Mouse (Mus musculus) gastrocnemius, adult 2 months (tissue): ENCODE results near the gene Lrrtm3. TPM values are rescaled to one million over a fixed set of nuclear protein-coding genes. Genes with fewer than 3 reads are reported as not detected.
A peak's percentile ranks its signal among the peaks of the same experiment; 100 is the strongest.

Source experiments
- DNase-seq: peaks from one replicate; pipeline ENCODE4 v3.0.0; 2022
- H3K27ac ChIP-seq: fragments of 200-600 bp; 2 replicates; pipeline ENCODE4 v1.8.1; 2022; ENCODE audit warnings: mild to moderate bottlenecking
- H3K4me3 ChIP-seq: fragments of 200-600 bp; 2 replicates; pipeline ENCODE4 v1.8.1; 2022; ENCODE audit warnings: mild to moderate bottlenecking, moderate library complexity
- CTCF ChIP-seq: fragments of 200-600 bp; IDR thresholded peaks from 2 replicates; pipeline ENCODE4 v1.8.1; 2022; ENCODE audit warnings: antibody characterized with exemption, mild to moderate bottlenecking, moderate library complexity
- intact Hi-C: fragments of 180-260 bp; cut with DNase I; formaldehyde crosslinking; loops from one replicate; pipeline ENCODE4 v1.15.1; 2025
- long read RNA-seq, 2 experiments: library from polyadenylated mRNA; stranded (forward); transcript quantifications; one replicate each; pipeline ENCODE4 v2.0.0; 2021
- total RNA-seq, 2 experiments: library from RNA; stranded (reverse); gene quantifications; 2 replicates each; pipeline ENCODE4 v1.2.3; 2021

Gene Lrrtm3
- total RNA-seq, result under 1 TPM; 0.41 to 0.59 TPM
- long read RNA-seq, experiment 1, partial matches to known transcripts, result 1 of 3 reads
- long read RNA-seq, experiment 1, other reads (novel, unspliced or antisense), result 2 of 3 reads
- long read RNA-seq, experiment 2, partial matches to known transcripts, result 0 of 6 reads
- long read RNA-seq, experiment 2, other reads (novel, unspliced or antisense), result 6 of 6 reads

DNA sequence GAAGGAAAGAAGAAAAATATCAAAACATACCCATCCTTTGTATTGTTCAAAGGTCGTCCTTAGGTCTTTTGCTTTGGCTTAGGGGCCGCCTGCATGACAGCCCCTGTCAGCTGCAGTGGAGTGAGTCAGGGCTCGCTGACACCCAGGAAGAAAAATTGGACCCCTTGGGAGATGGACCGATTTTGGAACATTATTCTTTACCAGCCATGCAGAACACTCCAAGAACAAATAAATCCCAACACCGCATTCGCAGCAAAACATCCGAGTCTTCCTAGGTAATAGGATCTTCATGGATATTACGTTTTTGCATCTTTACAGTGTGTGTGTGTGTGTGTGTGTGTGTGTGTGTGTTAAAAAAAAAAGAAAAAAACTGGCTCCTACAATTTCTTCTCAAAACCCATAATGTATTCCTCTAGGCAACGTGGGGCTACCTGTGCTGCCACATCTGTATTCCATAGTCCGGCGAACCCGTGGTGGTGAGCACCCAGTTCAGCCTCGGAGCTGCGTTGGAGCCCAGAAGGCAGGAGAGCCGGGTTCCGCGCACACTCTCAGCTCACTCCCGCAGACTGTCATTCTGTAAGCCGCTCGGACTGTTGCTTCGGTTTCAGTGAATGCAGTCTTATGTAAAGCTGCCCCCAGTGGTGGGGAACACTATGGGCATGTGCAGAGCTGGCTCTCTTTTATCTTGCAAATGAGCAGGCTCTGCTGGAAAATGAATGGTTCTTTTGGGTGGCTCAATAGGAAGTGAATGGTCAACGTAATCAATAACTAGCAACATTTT is at the start of gene Lrrtm3:
TSS of gene Lrrtm3 (minus strand) at position 598 of the 781 bp plus-strand sequence.
- peak; percentile 44 for TF ChIP-seq CTCF
- intact Hi-C loops, result no loop called here
- H3K27ac ChIP-seq, result no peak within 1 kb of the TSS
- H3K4me3 ChIP-seq, result peak within 1 kb of the TSS; percentile 65
- peak; percentile 39 for DNase-seq

DNA sequence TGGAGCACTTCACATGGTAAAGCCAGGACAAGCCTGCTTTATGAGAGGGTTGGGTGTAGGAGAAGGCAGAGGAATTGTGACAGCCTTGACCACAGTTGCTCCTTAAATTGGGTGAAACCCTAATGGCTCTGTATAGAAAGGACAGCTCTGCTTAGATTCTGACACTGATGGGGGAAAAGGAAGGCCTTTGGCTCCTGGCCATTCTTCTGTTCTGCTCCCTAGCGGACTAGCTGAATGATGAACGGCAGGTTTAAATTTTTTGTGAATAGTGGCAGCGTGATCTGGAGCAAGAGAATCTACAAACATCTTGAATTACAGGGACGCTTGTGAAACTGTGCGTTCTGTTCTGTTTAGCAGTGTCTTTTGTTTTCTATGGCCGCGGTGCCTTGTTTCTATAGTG is 45.4 kb upstream of the Lrrtm3 start:
- intact Hi-C loops, result no loop called here
- no peak for TF ChIP-seq CTCF
- Histone ChIP-seq H3K27ac (no peak overlapping the region), H3K4me3 (no peak overlapping the region)
- DNase-seq, result no peak

DNA sequence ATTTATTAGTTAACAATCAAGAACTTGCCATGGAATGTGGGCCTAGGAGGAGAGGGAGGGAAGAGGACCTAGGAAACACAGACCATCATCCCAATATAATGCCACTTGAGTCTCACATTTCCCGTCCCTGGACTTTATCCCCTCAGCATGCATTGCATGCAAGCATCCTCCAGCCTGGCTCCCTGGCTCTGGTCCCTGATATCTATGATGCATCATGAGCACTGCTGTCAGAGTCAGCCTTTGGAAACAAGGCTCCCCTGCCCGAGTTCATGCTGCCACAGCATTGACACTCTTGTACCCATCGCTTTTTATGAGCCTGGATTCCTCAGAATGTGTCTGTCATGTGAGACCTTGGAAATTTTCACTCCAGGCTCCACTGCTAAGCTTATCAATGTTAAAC is 43.4 kb upstream of the Lrrtm3 start:
- Histone ChIP-seq H3K27ac (no peak overlapping the region), H3K4me3 (no peak overlapping the region)
- TF ChIP-seq CTCF, result no peak
- DNase-seq, result no peak
- intact Hi-C loops, result no loop called here

DNA sequence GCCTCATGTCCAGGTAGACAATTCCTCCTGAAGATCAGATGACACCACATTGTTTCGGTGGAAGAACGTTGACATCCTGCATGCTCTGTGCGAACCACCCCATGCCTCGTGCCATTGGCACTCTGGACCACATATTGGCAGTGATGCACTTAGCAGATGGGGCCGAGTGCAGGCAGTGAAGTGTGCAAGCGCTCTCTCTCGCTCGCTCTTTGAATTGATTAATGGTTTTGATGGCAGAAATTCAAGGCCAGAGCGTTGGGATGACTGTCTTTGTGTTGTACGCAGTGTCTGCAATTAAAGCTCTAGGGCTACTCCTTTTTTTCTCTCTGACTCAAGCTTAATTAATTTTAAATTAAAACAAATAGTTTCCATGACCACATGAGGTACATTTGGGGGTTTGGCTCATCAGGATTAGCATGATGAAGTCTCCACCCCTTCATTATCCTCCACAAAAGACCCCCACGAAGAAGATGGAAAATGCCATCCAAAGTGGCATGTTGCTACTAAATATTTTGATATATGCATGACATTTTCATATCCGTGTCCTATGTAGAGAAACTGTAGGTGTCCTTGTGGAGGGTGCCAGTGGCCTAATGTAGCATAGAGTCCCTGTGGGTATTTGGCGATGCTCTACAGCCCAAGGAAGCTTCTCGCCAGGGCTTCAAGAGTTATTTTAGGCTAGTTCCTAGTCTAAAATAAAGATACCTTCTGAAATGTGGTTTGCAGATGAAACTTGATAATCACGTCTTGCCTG is 40.5 kb upstream of the Lrrtm3 start:
- TF ChIP-seq CTCF, result no peak
- H3K27ac ChIP-seq, result no peak overlapping the region
- intact Hi-C loops, result no loop called here
- no peak for DNase-seq
- H3K4me3 ChIP-seq, result no peak overlapping the region

DNA sequence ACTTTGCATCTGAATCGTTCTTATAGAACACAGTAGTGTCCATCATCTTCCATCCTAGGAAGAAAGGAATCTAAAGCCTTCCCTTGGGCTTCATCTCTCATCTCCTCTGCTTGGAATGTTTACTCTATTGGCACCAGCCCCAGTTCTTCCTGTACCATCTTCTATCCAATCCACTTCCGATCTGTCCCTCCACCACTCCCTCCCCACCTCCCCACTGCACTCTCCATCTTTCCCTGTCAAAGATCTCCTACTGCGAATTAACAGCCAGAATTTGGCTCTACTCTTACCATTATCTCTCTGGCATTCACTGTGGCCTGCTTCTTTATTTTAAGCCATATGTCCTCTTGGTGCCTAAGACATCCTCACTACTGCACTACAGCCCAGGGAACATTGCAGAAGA is 28.8 kb upstream of the Lrrtm3 start:
- H3K27ac ChIP-seq, result no peak overlapping the region
- DNase-seq, result no peak
- no peak overlapping the region for H3K4me3 ChIP-seq
- intact Hi-C loops, result no loop called here
- no peak for TF ChIP-seq CTCF

DNA sequence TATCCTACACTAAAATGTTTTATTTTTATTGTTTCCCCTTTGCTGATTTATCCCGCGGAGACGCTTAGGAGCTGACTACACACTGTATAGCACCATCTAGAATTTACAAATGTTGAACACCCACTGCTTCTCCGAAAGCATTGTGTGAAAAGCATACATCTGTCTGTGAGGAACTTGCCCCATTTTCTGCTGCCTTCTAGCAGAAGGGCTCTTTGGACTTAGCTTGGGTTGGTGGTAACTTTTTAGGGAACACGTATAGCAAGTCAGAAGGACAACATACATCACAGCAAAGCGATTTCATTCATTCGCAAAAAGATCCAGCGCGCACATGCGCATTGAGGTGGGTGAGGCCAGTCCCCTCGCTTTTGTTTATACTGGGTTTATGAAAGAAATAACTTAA is 25.2 kb upstream of the Lrrtm3 start:
- H3K4me3 ChIP-seq, result no peak overlapping the region
- no peak for DNase-seq
- H3K27ac ChIP-seq, result no peak overlapping the region
- intact Hi-C loops, result no loop called here
- TF ChIP-seq CTCF, result no peak

DNA sequence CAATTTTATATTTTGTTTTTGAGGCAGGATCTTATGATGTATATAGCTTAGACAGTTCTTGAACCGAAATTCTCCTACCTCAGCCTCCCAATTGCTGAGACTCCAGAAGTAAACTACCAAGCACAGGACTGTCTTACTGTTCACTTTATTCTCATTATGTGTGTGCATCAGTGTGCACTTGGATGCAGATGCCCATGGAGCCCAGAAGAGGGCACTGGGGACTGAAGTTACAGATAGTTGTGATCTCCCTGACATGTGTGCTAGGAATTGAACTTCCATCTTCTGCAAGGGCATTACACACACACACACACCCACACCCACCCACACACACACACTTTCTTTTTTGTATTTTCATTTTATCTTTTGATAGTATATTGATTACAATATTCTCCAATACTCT is 6.5 kb upstream of the Lrrtm3 start:
- intact Hi-C loops, result no loop called here
- Histone ChIP-seq H3K4me3 (no peak overlapping the region), H3K27ac (no peak overlapping the region)
- TF ChIP-seq CTCF, result peak; percentile 39; the same call in 1 of the 2 replicates
- no peak for DNase-seq

DNA sequence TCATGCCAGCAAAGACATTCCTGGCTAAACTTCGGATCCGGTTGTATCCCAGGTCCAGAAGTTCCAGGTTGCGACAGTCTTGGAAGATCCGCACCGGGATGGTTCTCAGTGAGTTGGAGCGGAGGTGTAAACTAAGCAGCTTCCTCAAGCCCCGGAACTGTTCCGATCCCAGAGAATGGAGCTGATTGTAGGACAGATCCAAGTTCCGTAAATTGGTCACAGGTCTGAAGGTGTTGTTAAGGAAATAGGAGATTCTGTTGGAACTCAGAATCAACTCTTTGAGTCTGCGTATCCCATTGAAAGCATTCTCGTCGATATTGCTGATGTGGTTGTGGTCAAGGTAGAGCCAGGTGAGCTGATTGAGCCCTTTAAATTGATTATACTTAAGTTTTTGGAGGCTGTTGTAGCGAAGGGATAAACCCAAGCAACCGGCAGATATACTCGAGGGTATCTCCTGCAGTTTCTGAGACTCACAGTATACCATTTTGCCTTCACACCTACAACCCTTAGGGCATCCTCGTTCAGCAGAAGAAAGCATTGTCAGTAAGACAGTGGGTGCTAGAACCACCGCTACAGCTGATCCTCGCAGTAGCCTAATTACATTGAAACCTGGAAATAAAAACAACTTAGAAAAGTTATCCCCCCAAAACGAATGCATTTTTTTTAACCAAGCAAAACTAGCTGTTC is 1.2 kb downstream of the Lrrtm3 start:
- no peak overlapping the region for H3K27ac ChIP-seq
- DNase-seq, result peak; percentile 14
- no peak for TF ChIP-seq CTCF
- no peak overlapping the region for H3K4me3 ChIP-seq
- intact Hi-C loops, result no loop called here

DNA sequence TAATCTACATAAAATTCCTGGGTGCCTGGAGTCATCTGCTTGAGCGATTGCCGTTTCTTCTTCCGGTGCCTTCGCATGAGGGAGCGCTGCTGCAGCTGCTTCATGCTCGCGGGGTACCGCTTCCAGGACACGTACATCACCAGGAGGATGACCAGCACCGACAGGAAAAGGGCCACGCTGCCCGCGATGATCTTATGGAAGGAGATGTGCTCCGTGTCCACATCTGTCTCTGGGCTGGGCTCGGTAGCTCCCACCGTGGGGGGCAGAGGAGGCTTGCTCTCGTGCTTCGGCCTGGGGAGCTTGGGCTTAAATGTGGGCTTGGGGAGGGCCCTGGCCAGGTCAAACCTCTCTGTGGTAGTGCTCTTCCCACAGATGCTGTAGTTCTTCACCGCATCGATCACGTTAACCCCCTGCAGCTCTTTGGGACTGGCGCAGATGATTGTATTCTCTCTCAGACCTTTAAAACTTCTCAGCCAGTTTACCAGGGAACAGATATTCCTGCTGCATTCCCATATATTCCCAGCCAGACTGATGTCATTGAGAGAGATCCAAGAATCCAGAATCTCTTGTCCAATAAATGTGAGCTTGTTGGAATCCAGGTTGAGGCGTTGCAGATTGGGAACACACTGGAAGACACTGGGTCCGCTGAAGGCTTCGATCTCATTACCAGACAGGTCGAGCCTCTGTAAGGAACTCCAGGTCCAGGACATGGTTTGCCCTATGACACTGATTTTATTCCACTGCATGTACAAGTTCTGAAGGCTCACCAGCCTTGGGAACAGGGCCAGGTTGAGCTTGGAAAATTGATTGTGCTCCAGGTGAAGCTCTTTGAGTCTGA is 1.9 kb downstream of the Lrrtm3 start:
- Histone ChIP-seq H3K27ac (no peak overlapping the region), H3K4me3 (peak overlapping the region; percentile 55)
- intact Hi-C loops, result no loop called here
- no peak for TF ChIP-seq CTCF
- DNase-seq, result peak; percentile 26

DNA sequence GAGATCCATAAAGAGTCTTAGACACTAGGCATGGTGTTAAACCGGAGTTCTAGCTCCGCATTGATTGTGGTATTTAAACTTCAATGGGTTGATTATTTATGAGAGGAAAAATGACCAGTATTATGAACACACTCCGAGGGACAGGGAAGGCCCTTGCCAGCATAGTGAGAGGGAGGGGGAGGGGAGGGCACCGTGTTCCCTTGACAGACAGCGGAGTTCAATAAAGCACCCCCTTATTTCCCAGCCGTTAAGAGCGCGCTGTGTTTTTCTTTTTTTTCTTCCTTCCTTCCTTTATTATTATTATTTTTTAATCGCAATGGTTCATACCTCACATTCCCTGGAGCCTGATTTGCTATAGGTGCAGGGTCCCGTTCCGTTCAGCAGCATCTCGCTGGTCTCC is 2.6 kb downstream of the Lrrtm3 start:
- DNase-seq, result no peak
- intact Hi-C loops, result no loop called here
- TF ChIP-seq CTCF, result no peak
- Histone ChIP-seq H3K4me3 (peak overlapping the region; percentile 55), H3K27ac (no peak overlapping the region)

DNA sequence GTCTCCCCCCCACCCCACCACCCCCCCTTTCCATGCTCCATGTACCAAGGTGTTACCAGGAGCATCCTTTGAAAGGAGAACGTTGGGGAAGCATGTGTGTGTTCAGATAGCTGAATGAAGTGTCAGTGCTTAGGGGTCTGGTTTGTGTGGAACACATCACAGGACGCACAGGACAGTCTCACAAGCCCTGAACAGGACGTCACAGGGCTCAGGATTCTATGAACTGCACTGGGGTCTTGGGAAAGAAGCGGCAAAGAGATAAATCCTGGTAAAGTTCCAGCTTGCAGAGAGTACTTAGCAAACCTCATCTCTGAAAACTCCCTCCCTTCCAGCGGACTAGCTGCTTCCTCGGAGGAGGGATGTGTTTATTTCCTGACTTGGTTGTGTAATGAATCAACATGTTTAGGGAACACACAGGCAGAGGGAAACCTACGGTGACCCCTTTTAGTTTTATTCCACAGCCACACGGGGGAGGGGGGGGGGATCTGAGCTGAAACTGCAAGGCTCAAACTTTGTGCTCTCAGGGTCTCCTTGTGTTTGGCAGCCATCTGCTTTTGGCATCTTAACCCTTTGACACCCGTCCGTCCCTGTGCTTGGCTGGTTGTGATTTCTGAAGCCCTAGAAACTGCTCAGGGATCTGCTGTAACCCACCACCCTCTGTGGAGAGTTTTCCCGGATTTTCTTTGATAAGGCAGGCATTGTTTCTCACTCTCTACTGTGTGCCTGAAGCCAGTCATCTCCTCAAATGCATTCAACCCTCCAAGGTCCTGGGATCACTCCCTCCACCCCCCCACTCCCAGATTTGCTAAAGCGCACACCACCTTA is 3.3 kb downstream of the Lrrtm3 start:
- H3K4me3 ChIP-seq, result peak overlapping the region; percentile 55
- no peak for TF ChIP-seq CTCF
- no peak for DNase-seq
- intact Hi-C loops, result no loop called here
- no peak overlapping the region for H3K27ac ChIP-seq
